Mouse (Mus musculus): Measurements from ENCODE around the gene Marco.

Gene Marco

DNA sequence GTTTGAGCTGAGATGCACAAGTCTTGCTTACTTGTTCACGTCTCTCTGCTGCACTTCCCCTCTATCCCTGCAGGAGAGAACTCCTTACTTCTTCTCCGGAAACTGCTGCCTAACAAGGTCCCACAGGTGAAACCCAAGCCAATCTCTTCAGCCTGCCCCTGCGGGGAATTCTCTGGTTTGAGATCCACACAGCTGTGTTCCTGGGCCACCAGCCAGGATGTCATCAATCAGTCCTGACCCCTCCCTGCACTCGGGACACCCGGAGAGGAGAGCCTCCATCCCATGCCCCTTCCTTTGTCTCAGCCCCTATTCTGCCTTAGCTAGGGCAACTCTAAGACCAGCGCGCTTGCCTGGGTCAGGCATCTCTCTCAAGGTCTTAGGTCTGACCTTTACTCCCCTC lies 38.1 kb downstream of the Marco start:
- no peak for TF ChIP-seq GATA4 (IDR thresholded peaks at IDR 0.05; ENCODE audit: insufficient replicate concordance, low read length)

DNA sequence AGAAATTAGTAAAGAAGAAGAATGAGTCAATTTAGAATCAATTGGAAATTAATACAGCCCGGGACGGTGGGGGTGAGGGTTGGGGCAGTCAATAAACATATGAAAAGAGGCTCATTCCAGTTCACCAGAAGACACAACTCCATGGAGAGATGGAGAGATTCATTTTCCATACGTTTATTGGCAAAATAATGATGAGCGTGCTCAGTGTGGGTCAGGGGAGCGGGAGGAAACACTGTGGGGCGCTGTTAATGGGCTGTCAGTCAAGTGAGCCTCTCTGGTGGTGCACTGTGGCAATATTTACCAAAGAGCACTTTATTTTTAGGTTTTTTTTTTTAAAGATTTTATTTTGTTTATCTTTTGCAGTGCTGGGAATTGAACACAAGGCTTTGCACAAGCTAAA lies 45.8 kb downstream of the Marco start:
- no peak for TF ChIP-seq GATA4 (IDR thresholded peaks at IDR 0.05; ENCODE audit: insufficient replicate concordance, low read length)

- TF ChIP-seq GATA4 (IDR thresholded peaks at IDR 0.05; ENCODE audit: insufficient replicate concordance, low read length): no peak
These were observed 46.3 kb downstream of the Marco start for GRCm38 (mm10) chr1:120458524-120458923.

DNA sequence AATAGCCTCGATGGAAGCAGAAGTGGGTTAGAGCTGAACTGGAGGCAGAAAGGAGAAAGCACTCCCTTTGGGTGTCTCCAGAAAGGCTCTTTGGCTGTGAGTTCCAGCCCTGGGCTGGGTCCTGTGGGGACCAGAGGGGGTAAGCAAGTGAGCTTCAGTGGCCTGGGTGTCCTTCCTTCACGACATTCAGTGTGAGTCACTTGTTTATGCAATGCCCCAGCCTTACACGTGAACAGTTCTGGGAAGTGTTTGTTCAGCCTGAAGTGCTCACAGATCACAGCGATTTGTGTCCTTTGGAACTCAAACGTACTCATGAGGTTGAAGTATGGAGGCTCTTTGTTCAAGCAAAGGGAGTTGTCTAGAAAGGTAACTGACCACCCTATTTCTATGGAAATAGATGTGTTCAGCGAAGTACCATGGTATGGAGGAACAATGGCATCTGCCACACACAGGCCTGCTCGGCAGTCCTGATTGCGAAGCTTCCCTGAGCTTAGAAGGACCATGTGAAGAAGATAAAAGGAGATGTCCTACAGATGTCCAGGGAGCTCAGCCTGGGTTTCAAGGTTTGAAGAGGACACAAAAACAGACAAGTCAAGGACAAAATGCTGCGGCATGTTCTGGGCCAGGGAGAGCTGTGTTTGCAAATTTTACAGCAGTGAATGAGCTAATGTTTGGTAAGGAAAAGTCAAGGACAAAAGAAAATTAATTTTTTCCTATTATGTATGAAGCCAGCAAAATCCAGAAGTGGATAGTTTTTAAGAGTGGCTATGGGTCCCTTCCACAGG lies 53.1 kb downstream of the Marco start:
- no peak for TF ChIP-seq GATA4 (IDR thresholded peaks at IDR 0.05; ENCODE audit: insufficient replicate concordance, low read length)

- TF ChIP-seq GATA4 (IDR thresholded peaks at IDR 0.05; ENCODE audit: insufficient replicate concordance, low read length): no peak
These were observed 55.2 kb downstream of the Marco start for GRCm38 (mm10) chr1:120449662-120450061.

- TF ChIP-seq GATA4 (IDR thresholded peaks at IDR 0.05; ENCODE audit: insufficient replicate concordance, low read length): no peak
These were observed 61.6 kb downstream of the Marco start for GRCm38 (mm10) chr1:120443228-120443639.

GRCm38 (mm10) chr1:120441587-120441986 lies 63.2 kb downstream of the Marco start:
- TF ChIP-seq GATA4 (IDR thresholded peaks at IDR 0.05; ENCODE audit: insufficient replicate concordance, low read length): no peak

DNA sequence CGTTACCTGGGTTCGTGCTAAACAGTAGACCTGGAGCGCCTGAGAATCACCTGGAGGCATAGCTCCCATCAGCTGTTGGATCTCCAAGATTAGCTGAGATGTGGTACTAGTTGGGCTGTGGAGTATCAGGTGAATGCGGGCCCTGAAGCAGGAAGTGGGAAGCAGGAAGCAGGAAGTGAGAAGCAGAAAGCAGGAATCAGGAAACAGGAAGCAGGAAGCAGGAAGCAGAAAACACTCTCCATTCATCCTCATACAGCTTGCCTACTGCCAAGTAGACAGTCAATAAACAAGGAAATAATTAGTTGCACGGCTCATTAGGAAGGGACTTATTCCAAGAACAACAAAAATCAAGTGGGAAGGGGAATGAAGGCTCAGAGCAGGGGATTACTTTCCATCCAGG lies 69.2 kb downstream of the Marco start:
- TF ChIP-seq GATA4 (IDR thresholded peaks at IDR 0.05; ENCODE audit: insufficient replicate concordance, low read length): no peak

- TF ChIP-seq GATA4 (IDR thresholded peaks at IDR 0.05; ENCODE audit: insufficient replicate concordance, low read length): no peak
These were observed 74.7 kb downstream of the Marco start for GRCm38 (mm10) chr1:120430171-120430570.

DNA sequence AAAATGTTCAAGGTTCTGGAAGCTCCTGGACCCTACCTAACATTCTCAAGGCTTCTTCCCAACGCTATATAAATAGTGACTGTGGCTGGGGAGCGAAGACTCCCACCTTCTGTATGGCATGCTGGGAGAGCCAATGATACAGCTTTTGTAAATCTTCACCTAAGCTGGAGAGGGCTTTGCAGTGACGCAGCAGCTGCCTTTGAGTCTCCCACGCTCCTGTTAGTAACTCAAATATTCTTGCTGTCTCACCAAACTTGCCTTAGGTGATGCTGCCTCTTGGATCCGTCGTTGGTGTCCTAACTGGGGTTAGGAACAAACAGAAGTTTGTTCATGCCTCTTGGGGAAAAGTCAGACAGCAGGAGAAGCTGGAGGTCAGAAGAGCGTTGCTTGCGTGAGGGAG lies 79.2 kb downstream of the Marco start:
- TF ChIP-seq GATA4 (IDR thresholded peaks at IDR 0.05; ENCODE audit: insufficient replicate concordance, low read length): no peak
